Mouse (Mus musculus): Measurements from ENCODE around the gene Ttbk1.
"Not testable (repeated sequence)": the region's sequence is repeated elsewhere in the genome, so short reads cannot be mapped to it uniquely, and the experiment has no call there.

Ttbk1 gene

GRCm38 (mm10) chr17:46487431-46487830 is at the start of gene Ttbk1:
TSS of gene Ttbk1 (minus strand) at chr17:46487675.
- DNase-seq, result no peak

GRCm38 (mm10) chr17:46525579-46526307 is 38.3 kb upstream of the Ttbk1 start:
- DNase-seq, result peak; percentile 48 to 74

- DNase-seq, result no peak
Measured at GRCm38 (mm10) chr17:46525065-46525464, 37.6 kb upstream of the Ttbk1 start.

- DNase-seq, result no peak
Measured at GRCm38 (mm10) chr17:46521963-46522668, 34.6 kb upstream of the Ttbk1 start.

GRCm38 (mm10) chr17:46521174-46521573 is 33.7 kb upstream of the Ttbk1 start:
- DNase-seq, result no peak

GRCm38 (mm10) chr17:46520385-46520979 is 33.0 kb upstream of the Ttbk1 start:
- DNase-seq, result no peak

GRCm38 (mm10) chr17:46519971-46520370 is 32.5 kb upstream of the Ttbk1 start:
- no peak for DNase-seq

GRCm38 (mm10) chr17:46513329-46513728 is 25.9 kb upstream of the Ttbk1 start:
- DNase-seq, result peak in 1 of 2 experiments; percentile 38

GRCm38 (mm10) chr17:46511059-46511710 is 23.7 kb upstream of the Ttbk1 start:
- peak in 1 of 2 experiments; percentile 21 for DNase-seq

GRCm38 (mm10) chr17:46505617-46506016 is 18.1 kb upstream of the Ttbk1 start:
- DNase-seq, result peak; percentile 86

- peak; percentile 91 to 92 for DNase-seq
Measured at GRCm38 (mm10) chr17:46503847-46504638, 16.6 kb upstream of the Ttbk1 start.

GRCm38 (mm10) chr17:46502775-46503174 is 15.3 kb upstream of the Ttbk1 start:
- DNase-seq, result peak in 1 of 2 experiments; percentile 22

GRCm38 (mm10) chr17:46497956-46498355 is 10.5 kb upstream of the Ttbk1 start:
- DNase-seq, result peak in 1 of 2 experiments; percentile 44

GRCm38 (mm10) chr17:46496623-46497434 is 9.4 kb upstream of the Ttbk1 start, which contains the start of gene Dnph1:
TSS of gene Dnph1 (plus strand) at chr17:46496711.
- DNase-seq, result peak; percentile 82 to 88

- DNase-seq, result not testable (repeated sequence)
Measured at GRCm38 (mm10) chr17:46496081-46496480, 8.6 kb upstream of the Ttbk1 start.

GRCm38 (mm10) chr17:46495486-46495885 is 8.0 kb upstream of the Ttbk1 start:
- DNase-seq, result no peak

GRCm38 (mm10) chr17:46486995-46487394 is 480 bp downstream of the Ttbk1 start:
- no peak for DNase-seq

- peak in 1 of 2 experiments; percentile 16 for DNase-seq
Measured at GRCm38 (mm10) chr17:46484461-46484875, 3.0 kb downstream of the Ttbk1 start.

GRCm38 (mm10) chr17:46484021-46484431 is 3.4 kb downstream of the Ttbk1 start:
- peak; percentile 86 to 91 for DNase-seq

GRCm38 (mm10) chr17:46483561-46484001 is 3.9 kb downstream of the Ttbk1 start:
- DNase-seq, result peak; percentile 65 to 74

GRCm38 (mm10) chr17:46477286-46477685 is 10.2 kb downstream of the Ttbk1 start:
- peak in 1 of 2 experiments; percentile 47 for DNase-seq

Data from kidney, adult 8-10 months (tissue).